Mouse (Mus musculus) hindbrain, embryonic 15.5 days (tissue): ENCODE measurements around the gene Tnk2. TPM values are rescaled to one million over a fixed set of nuclear protein-coding genes. Genes with fewer than 3 reads are reported as not detected.

Experiments used
- ATAC-seq: fragments of 200-750 bp; cut with Nextera tagmentation; 2 replicates; pipeline ENCODE4 v1.8.0; 2017; ENCODE audit warnings: low read depth, moderate number of reproducible peaks, moderate TSS enrichment; ENCODE audit not compliant: low FRiP score
- H3K27ac ChIP-seq: fragments of 300-500 bp; sonication (generic); replicated peaks from 2 replicates; pipeline ENCODE4 v1.5.1; 2015; ENCODE audit warnings: mild to moderate bottlenecking, inconsistent platforms
- H3K27me3 ChIP-seq: fragments of 300-500 bp; sonication (generic); 2 replicates; pipeline ENCODE4 v1.6.1; 2015; ENCODE audit warnings: control low read depth, inconsistent platforms
- H3K36me3 ChIP-seq: fragments of 300-500 bp; sonication (generic); 2 replicates; pipeline ENCODE4 v1.6.1; 2015; ENCODE audit warnings: control low read depth, inconsistent platforms
- H3K4me1 ChIP-seq: fragments of 300-500 bp; sonication (generic); replicated peaks from 2 replicates; pipeline ENCODE4 v1.6.1; 2015; ENCODE audit warnings: control low read depth, inconsistent platforms
- H3K4me2 ChIP-seq: fragments of 300-500 bp; sonication (generic); 2 replicates; pipeline ENCODE4 v1.6.1; 2015; ENCODE audit warnings: moderate library complexity, mild to moderate bottlenecking, inconsistent platforms
- H3K4me3 ChIP-seq: fragments of 300-500 bp; sonication (generic); 2 replicates; pipeline ENCODE4 v1.5.1; 2015; ENCODE audit warnings: mild to moderate bottlenecking, inconsistent platforms
- H3K9ac ChIP-seq: fragments of 300-500 bp; sonication (generic); 2 replicates; pipeline ENCODE4 v1.6.1; 2015; ENCODE audit warnings: inconsistent platforms
- H3K9me3 ChIP-seq: fragments of 300-500 bp; sonication (generic); 2 replicates; pipeline ENCODE4 v1.6.1; 2016; ENCODE audit warnings: control low read depth, inconsistent platforms
- WGBS: fragments of 180-500 bp; shearing (Covaris S2); methylation state at CpG from one replicate; pipeline ENCODE4 v1.1.7; 2015; 5-methylcytosine and 5-hydroxymethylcytosine counted together
- polyA plus RNA-seq: library from polyadenylated mRNA; unstranded; fragments of >200 nt; fragmentation: Nextera tagmentation; extraction: Ambion mirVana; gene quantifications from 2 replicates; pipeline ENCODE4 v1.2.1, GENCODE M21; 2015

Gene Tnk2
- polyA plus RNA-seq, 1 experiment from 2014 or later, result 25.9 TPM

- no peak overlapping the region for H3K4me3 ChIP-seq
- WGBS, result 81% methylated on average over 13 of the region's 13 CpGs
- H3K4me2 ChIP-seq, result no peak overlapping the region
- H3K27me3 ChIP-seq, result no peaks in the 10 kb centered on the region
- H3K4me1 ChIP-seq, result peaks cover 3% of the 10 kb centered on the region; the same call in 1 of the 2 replicates
- no peak overlapping the region for H3K9ac ChIP-seq
- H3K36me3 ChIP-seq, result peaks cover 56% of the 10 kb centered on the region
- ATAC-seq, result no peak
- no peak overlapping the region for H3K27ac ChIP-seq
- no peaks in the 10 kb centered on the region for H3K9me3 ChIP-seq
Observed at GRCm38 (mm10) chr16:32672861-32673560, 29.3 kb downstream of the Tnk2 start.

DNA sequence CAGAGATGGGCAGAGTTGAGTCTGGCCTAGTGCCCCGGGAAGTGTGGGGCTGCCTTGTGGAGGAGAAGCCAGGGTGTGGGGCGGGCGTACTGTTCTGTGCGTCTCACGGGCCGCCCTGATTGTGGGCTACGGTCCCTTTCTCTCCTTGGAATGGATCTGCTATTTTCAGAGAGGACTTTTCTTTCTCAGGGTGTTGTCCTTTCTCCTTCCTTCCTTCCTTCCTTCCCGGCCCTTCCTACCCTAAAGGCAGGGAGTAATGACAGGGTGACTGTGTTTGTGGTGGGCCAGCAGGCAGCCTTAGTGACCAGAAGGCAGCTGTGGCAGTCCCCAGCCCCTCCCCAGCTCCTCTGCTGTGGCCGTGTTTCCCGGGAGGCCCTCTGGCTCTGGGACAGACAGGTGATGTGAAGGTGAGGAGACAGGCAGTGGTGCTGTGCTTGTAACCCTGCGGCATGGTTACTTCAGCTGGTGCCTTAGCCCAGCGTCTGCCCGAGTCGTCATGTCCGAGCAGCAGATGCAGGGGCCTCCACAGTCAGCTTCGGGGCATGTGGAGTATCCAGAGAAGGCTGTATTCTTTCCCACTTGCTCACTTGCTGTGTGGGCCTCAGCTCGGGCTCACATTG, 30.6 kb downstream of the Tnk2 start:
- no peak overlapping the region for H3K4me2 ChIP-seq
- ATAC-seq, result no peak
- no peaks in the 10 kb centered on the region for H3K27me3 ChIP-seq
- WGBS, result 90% methylated on average over 17 of the region's 17 CpGs
- peaks cover 56% of the 10 kb centered on the region for H3K36me3 ChIP-seq
- H3K9me3 ChIP-seq, result no peaks in the 10 kb centered on the region
- H3K9ac ChIP-seq, result no peak overlapping the region
- no peak overlapping the region for H3K4me3 ChIP-seq
- no peaks in the 10 kb centered on the region for H3K4me1 ChIP-seq
- no peak overlapping the region for H3K27ac ChIP-seq

GRCm38 (mm10) chr16:32677040-32677700, 33.5 kb downstream of the Tnk2 start:
- H3K9ac ChIP-seq, result no peak overlapping the region
- H3K36me3 ChIP-seq, result peaks cover 52% of the 10 kb centered on the region
- WGBS, result 64% methylated on average over 8 of the region's 10 CpGs
- H3K4me2 ChIP-seq, result no peak overlapping the region
- H3K9me3 ChIP-seq, result no peaks in the 10 kb centered on the region
- ATAC-seq, result no peak
- H3K27me3 ChIP-seq, result no peaks in the 10 kb centered on the region
- H3K4me1 ChIP-seq, result no peaks in the 10 kb centered on the region
- H3K4me3 ChIP-seq, result no peak overlapping the region
- H3K27ac ChIP-seq, result no peak overlapping the region

- 87% methylated on average over 14 of the region's 14 CpGs for WGBS
- ATAC-seq, result no peak
- no peaks in the 10 kb centered on the region for H3K4me1 ChIP-seq
- H3K27me3 ChIP-seq, result no peaks in the 10 kb centered on the region
- no peaks in the 10 kb centered on the region for H3K9me3 ChIP-seq
- H3K9ac ChIP-seq, result no peak overlapping the region
- H3K4me3 ChIP-seq, result no peak overlapping the region
- H3K4me2 ChIP-seq, result no peak overlapping the region
- H3K36me3 ChIP-seq, result peaks cover 55% of the 10 kb centered on the region
- H3K27ac ChIP-seq, result no peak overlapping the region
Observed at GRCm38 (mm10) chr16:32677903-32678302, 34.2 kb downstream of the Tnk2 start.

GRCm38 (mm10) chr16:32678812-32679211, 35.1 kb downstream of the Tnk2 start:
- 88% methylated on average over 14 of the region's 14 CpGs for WGBS
- no peak overlapping the region for H3K4me3 ChIP-seq
- H3K4me2 ChIP-seq, result no peak overlapping the region
- H3K9me3 ChIP-seq, result no peaks in the 10 kb centered on the region
- ATAC-seq, result no peak
- H3K9ac ChIP-seq, result no peak overlapping the region
- no peaks in the 10 kb centered on the region for H3K27me3 ChIP-seq
- H3K27ac ChIP-seq, result no peak overlapping the region
- peaks cover 52% of the 10 kb centered on the region for H3K36me3 ChIP-seq
- H3K4me1 ChIP-seq, result no peaks in the 10 kb centered on the region

DNA sequence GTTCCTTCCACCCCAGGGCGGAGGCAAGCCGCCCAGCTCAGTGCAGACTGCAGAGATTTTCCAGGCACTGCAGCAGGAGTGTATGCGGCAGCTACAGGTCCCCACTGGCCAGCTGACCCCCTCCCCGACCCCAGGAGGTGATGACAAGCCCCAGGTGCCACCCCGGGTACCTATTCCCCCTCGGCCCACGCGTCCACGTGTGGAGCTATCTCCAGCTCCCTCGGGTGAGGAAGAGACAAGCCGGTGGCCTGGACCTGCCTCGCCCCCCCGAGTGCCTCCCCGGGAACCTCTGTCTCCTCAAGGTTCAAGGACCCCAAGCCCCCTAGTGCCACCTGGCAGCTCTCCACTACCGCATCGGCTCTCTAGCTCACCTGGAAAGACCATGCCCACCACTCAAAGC, 36.3 kb downstream of the Tnk2 start:
- Histone ChIP-seq H3K9ac (no peak overlapping the region), H3K27ac (no peak overlapping the region), H3K9me3 (no peaks in the 10 kb centered on the region), H3K4me1 (no peaks in the 10 kb centered on the region), H3K36me3 (peaks cover 44% of the 10 kb centered on the region), H3K4me3 (no peak overlapping the region), H3K27me3 (no peaks in the 10 kb centered on the region), H3K4me2 (no peak overlapping the region)
- 93% methylated on average over 16 of the region's 16 CpGs for WGBS
- ATAC-seq, result no peak

DNA sequence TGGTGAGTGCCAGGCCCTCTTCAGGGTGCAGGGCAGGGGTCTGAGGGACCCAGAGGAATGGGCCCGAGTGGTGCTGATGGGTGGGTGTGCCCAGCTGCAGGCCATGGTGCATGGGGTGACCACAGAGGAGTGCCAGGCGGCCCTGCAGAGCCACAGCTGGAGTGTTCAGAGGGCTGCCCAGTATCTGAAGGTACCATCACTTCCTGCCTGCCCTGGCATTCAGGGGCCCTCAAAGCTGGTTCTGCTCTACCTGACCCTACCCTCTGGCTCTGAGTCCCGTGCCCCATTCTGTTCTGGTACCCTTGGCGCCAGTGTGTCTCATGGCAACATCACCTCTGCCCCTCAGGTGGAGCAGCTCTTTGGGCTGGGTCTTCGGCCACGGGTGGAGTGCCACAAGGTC, 37.1 kb downstream of the Tnk2 start:
- Histone ChIP-seq H3K4me2 (no peak overlapping the region), H3K9me3 (no peaks in the 10 kb centered on the region), H3K27ac (no peak overlapping the region), H3K27me3 (no peaks in the 10 kb centered on the region), H3K4me1 (no peaks in the 10 kb centered on the region), H3K9ac (no peak overlapping the region), H3K4me3 (no peak overlapping the region), H3K36me3 (peaks cover 36% of the 10 kb centered on the region)
- 94% methylated on average over 6 of the region's 6 CpGs for WGBS
- ATAC-seq, result no peak

DNA sequence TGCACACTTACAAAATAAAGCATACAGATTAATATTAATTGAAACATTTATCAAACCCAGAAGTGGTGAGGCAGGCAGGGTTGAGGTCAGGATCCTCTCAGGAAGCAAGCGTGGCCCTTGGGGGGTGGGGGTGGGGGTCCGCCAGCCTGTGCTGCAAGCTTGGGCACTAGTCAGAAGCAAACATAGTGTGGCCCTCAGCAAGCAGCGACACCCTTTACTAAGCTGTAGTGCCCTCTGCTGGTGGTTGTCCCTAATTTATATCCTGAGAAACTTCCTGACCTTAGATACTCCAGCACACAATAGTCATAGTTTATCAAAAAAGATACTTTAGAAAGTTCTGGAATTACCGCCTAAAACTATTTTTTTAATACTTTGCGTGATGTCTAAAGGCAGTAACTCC, 38.5 kb downstream of the Tnk2 start:
- no peak for ATAC-seq
- Histone ChIP-seq H3K4me1 (no peaks in the 10 kb centered on the region), H3K4me2 (no peak overlapping the region), H3K4me3 (no peak overlapping the region), H3K27ac (no peak overlapping the region), H3K27me3 (no peaks in the 10 kb centered on the region), H3K9ac (no peak overlapping the region), H3K36me3 (peaks cover 27% of the 10 kb centered on the region), H3K9me3 (no peaks in the 10 kb centered on the region)
- WGBS, result 32% methylated on average over 5 of the region's 5 CpGs

DNA sequence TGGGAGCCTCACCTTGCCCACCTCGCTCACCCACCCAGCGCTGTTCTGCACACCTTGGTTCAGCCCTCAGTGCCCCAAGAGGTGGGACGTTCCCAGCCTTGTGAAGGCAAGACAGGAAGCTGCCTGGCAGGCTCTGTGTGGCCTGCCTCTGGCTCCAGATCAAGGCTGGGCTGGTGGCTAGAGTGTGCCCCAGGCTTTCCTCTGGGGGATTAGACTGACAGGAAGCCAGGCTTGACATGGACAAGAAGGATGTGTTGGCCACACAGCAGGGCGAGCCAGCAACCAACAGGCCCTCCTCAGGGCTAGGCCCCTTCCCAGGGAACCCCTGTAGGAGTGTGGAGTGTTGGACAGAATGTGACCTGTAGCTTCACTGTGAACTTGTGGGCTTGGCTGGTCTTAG, 39.2 kb downstream of the Tnk2 start:
- H3K27ac ChIP-seq, result no peak overlapping the region
- no peak overlapping the region for H3K9ac ChIP-seq
- no peak overlapping the region for H3K4me3 ChIP-seq
- peak; percentile 23; the same call in 1 of the 2 replicates for ATAC-seq
- no peaks in the 10 kb centered on the region for H3K27me3 ChIP-seq
- no peaks in the 10 kb centered on the region for H3K4me1 ChIP-seq
- H3K36me3 ChIP-seq, result peaks cover 27% of the 10 kb centered on the region
- no peaks in the 10 kb centered on the region for H3K9me3 ChIP-seq
- H3K4me2 ChIP-seq, result no peak overlapping the region
- 85% methylated on average over 4 of the region's 4 CpGs for WGBS

DNA sequence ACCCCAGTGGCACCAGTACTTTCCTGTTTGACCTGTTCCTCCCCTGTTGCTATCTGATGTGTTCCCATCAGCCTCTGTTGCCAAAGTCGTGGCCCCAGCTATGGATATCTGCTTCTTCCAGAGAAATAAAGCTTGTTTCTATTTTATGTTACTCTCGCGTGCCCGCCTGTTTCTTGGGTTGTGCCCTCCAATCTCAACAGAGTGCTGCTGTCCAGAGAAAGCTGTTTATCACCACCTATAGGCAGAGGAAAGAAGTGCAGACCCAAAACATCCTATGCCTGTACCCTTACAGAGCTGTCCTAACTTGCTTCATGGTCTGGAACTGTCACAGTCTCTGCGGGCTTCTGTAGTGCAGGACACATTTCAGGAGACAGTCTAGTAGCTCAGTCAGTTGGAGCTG, 39.7 kb downstream of the Tnk2 start:
- H3K4me2 ChIP-seq, result no peak overlapping the region
- WGBS, result 56% methylated on average over 5 of the region's 5 CpGs
- H3K4me1 ChIP-seq, result no peaks in the 10 kb centered on the region
- no peaks in the 10 kb centered on the region for H3K9me3 ChIP-seq
- no peak overlapping the region for H3K4me3 ChIP-seq
- peaks cover 27% of the 10 kb centered on the region for H3K36me3 ChIP-seq
- peak; percentile 57 for ATAC-seq
- H3K27ac ChIP-seq, result no peak overlapping the region
- no peaks in the 10 kb centered on the region for H3K27me3 ChIP-seq
- no peak overlapping the region for H3K9ac ChIP-seq

- no peak for ATAC-seq
- Histone ChIP-seq H3K9me3 (no peaks in the 10 kb centered on the region), H3K36me3 (peaks cover 17% of the 10 kb centered on the region; the same call in 1 of the 2 replicates), H3K4me1 (no peaks in the 10 kb centered on the region), H3K4me3 (no peak overlapping the region), H3K9ac (no peak overlapping the region), H3K27ac (no peak overlapping the region), H3K27me3 (no peaks in the 10 kb centered on the region), H3K4me2 (no peak overlapping the region)
- WGBS, result 87% methylated on average over 10 of the region's 10 CpGs
Observed at GRCm38 (mm10) chr16:32685405-32685804, 41.7 kb downstream of the Tnk2 start.

DNA sequence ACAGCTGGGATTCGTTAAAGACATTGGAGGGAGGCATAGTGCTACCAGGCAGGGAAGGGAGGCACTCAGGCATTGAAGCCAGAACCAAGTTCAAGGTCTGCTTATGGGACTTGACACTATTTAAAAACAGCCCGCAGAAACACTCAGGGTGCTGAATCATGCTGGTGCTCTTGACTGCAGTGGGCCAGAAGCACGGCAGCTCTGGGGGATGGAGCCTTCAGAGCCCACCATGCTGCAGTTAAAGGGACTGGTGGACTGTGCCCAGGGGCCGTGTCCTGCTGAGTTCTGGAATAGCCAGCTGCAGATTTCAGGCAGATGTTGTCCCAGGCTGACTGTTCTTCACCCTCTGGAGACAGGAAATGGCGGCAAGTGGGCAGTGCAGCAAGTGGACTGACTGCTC, 42.3 kb downstream of the Tnk2 start:
- H3K9me3 ChIP-seq, result no peaks in the 10 kb centered on the region
- no peak for ATAC-seq
- H3K9ac ChIP-seq, result no peak overlapping the region
- H3K27ac ChIP-seq, result no peak overlapping the region
- 73% methylated on average over 5 of the region's 5 CpGs for WGBS
- no peak overlapping the region for H3K4me2 ChIP-seq
- no peak overlapping the region for H3K4me3 ChIP-seq
- H3K27me3 ChIP-seq, result no peaks in the 10 kb centered on the region
- H3K36me3 ChIP-seq, result peaks cover 14% of the 10 kb centered on the region; the same call in 1 of the 2 replicates
- no peaks in the 10 kb centered on the region for H3K4me1 ChIP-seq
